Mouse (Mus musculus) CD4-positive, CD25-positive, alpha-beta regulatory T cell, adult 9 weeks (primary cell): ENCODE measurements around the gene Lage3. TPM values are rescaled to one million over a fixed set of nuclear protein-coding genes. Genes with fewer than 3 reads are reported as not detected.

Source experiments
- polyA plus RNA-seq: library from polyadenylated mRNA; unstranded; fragments of 100-300 nt; shearing (Covaris generic); gene quantifications from one replicate; pipeline ENCODE4 v1.2.1, GENCODE M21; 2017

Lage3 gene
- polyA plus RNA-seq = 71.9 TPM

DNA sequence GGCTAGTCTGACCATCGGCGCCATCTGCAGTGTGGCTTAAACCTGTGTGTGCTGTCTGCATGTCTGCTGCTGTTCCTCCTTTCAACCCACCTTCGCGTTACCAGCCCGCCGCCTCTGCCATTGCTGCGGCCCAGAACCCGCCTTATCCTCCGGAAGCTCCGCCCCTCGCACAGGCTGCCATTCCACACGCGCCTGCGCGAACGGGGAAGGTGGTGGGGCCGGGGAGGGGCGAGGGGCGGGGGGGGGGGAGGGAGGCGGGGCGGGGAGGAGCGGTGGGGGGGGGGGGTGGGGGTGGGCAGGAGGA lies at the start of gene Lage3:
TSS of gene Lage3 (minus strand) at position 152 of the 304 bp plus-strand sequence.

DNA sequence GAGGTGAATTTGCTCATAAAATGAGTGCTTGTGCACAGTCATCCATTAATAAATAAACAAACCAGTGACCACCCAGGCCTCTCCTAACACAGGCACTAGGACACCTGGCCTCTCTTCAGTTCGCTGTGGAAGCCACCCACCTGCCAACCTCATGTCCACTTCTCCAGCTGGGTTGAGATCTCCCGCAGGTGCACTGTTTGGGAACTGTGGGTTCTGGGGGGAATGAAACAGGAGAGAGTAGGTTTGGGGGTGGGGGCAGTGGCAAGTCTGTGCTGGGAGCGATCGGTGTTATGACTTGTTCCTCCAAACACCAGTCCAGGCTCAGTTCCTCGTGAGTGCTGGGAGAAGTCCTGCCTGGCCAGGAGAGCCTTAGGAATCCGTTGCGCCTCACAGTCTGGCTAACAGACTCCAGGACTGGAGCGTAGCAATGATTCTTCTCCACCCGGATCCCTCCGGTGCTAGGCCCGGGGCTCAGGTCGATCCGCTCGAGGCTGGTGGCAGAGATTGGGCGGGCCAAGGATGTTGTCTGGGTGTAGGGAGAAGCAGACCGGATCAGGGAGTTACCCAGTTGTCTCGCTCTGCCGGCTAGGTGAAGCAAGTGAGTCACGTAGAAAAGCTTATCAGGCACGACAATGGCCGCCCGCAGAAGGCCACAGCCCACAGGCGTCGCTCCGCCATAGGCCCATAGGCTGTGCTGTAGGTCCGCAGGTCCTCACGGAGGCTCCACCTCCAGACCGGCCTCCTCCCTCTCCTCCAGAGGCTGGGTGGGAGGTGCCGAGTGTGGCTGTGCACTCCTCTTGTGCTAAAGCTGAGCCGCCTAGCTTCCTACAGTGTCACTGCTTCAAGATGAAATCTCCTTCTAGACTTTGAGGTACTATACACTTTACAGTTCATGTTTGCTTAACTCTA lies 39.4 kb upstream of the Lage3 start, which contains the start of the genes Fam3a and Ikbkg:
TSS of gene Fam3a (minus strand) at position 738 of the 909 bp plus-strand sequence.
TSS of gene Ikbkg (plus strand) at position 756 of the 909 bp plus-strand sequence.

DNA sequence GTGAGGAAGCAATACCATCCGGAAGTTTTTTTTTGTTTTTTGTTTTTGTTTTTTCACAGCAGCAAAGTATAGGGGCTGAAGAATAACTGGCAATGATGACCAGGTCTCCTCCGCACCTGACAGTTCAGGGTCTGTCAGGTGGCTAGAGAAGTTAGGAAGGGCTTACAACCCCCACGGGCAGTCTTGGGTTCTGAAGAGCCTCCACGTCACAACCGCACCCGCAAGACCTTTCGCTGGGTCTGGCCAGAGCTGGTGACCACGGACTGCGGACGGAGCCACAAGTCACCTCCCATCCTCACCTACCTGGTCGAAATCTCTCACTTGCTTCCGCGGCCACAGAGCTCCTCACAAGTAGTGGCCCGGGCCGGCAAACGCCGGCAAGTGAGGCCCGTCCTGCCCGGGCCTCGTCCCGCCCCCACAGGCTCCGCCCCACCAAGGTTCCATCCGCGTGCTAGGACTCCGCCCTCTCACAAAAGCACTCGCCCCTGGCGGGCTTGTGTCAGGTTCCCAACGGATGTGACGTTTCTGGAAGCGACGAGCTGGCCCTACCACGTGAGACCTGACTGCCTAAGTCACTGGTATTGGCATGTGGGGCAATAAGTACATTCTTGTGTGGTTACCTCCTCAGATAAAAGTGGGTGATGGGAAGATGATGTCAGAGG lies 19.6 kb upstream of the Lage3 start, which contains the start of the genes Ubl4a and Slc10a3:
TSS of gene Ubl4a (minus strand) at position 331 of the 662 bp plus-strand sequence.
TSS of gene Slc10a3 (minus strand) at position 462 of the 662 bp plus-strand sequence.

DNA sequence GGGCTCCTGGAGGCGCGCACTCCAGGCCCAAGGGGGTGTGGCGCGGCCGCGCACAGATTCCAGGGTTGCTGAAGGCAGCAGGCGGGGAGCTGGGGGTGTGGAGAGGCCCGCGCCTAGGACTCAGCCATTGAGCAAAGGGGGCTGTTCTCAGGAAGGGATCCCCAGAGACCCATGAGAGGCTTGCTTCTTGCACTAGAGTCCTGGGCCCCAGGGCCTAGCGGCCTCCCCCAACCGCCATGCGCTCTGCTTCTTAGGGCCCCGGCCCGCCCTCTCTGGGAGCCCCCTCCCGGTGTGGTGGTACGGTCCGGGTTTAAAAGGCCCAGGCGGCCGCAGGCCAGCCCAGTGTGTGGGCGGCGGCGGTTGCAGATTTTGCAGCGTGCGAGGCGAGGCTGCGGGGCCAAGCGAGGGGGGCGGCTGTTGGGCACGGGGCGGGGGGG lies 24.7 kb downstream of the Lage3 start, which contains the start of gene Plxna3:
TSS of gene Plxna3 (plus strand) at position 342 of the 437 bp plus-strand sequence.

DNA sequence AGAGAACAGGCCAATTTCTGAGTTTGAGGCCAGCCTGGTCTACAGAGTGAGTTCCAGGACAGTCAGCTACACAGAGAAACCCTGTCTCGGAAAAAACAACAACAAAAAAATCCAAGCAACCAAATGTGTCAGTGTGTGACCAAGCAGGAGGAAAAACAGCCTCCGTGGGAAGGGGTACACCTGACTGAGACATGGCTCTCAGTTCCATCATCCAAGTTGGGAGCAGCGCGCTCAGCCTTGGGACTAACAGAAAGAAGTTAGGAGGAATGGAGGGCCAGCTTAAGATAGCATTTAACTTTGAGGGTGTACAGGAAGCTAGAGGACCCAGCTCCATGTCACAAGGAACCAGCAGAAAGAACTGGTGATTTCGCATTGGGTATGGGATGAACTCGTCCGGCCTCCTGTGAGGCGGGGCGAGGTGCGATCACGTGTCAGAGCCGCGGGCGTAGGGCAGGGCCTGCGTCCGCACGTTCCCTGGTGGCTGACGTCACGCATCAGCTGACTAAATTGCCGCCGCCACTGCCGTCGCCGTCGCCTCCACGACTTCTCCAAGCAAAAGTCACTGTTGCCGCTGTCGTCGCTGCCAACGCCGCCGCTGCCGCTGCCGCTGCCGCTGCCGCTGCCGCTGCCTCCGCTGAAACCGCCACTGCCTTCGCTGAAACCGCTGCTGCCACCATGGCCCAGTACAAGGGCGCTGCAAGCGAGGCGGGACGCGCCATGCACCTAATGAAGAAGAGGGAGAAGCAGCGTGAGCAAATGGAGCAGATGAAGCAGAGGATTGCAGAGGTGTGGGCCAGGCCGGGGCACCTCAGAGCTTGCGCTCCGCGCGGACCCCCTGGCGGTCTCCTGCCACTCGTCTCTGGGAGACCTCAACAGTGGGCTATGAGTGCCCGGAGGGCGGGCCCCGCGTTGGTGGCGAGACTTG lies 40.6 kb downstream of the Lage3 start, which contains the start of gene Fam50a:
TSS of gene Fam50a (plus strand) at position 494 of the 925 bp plus-strand sequence.

DNA sequence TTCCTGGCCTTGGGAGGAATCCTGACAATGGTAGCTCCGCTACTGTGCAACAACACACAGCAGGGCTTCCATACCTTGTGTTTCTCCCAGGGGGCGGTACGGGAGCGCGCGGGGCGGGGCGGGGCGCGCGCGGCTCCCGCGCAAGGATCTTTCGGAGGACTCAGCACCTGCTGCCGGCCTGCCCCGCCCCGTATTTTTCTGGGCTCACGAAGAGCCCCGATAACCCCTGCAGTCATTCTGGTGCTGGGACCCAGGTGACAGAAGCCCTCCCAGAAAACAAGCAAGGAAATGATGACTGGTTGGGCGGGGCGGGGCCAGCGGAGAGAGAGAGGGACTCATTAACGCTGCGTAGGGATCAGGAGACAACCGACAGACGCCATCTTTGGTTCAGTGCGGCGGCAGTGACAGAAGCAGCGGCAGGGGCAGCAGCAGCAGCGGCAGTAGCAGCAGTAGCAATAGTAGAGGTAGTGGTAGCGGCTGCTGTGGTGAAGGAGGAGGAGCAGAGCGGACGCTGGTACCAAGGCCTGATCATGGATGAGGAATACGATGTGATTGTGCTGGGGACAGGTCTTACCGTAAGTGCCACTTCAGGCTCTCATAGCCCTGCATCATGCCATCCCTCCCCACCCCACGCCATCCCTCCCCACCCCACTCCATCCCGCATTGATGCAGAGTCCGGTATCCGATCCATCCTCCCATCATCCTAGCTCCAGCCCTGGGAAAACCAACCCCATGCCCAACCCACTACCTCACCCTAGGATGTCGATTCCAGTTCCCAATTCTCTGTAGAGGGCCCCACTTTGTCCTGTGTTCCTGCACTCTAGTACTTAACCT lies 48.3 kb downstream of the Lage3 start, which contains the start of gene Gdi1:
TSS of gene Gdi1 (plus strand) at position 132 of the 834 bp plus-strand sequence.

Other genes with a start within 250 kb of the Lage3 start
- gene Opn1mw, start 226.2 kb downstream of the Lage3 start, polyA plus RNA-seq = not detected
- 38.4 TPM for gene Mecp2, start 218.3 kb downstream of the Lage3 start, polyA plus RNA-seq
- not detected for gene Tex28, start 185.8 kb downstream of the Lage3 start, polyA plus RNA-seq
- gene Tktl1, start 176.4 kb downstream of the Lage3 start, polyA plus RNA-seq = 1.5 TPM
- gene Flna, start 103.8 kb downstream of the Lage3 start, polyA plus RNA-seq = 379 TPM
- 70.3 TPM for gene Emd, start 98.9 kb downstream of the Lage3 start, polyA plus RNA-seq
- 91.2 TPM for gene Rpl10, start 82.8 kb downstream of the Lage3 start, polyA plus RNA-seq
- gene Taz, start 71.7 kb downstream of the Lage3 start, polyA plus RNA-seq = 187 TPM
- gene Dnase1l1, start 71.3 kb downstream of the Lage3 start, polyA plus RNA-seq = 34.0 TPM
- 197 TPM for gene Atp6ap1, start 56.5 kb downstream of the Lage3 start, polyA plus RNA-seq
- 309 TPM for gene Gdi1, start 48.6 kb downstream of the Lage3 start, polyA plus RNA-seq
- 31.0 TPM for gene Fam50a, start 40.6 kb downstream of the Lage3 start, polyA plus RNA-seq
- gene Plxna3, start 24.6 kb downstream of the Lage3 start, polyA plus RNA-seq = 5.7 TPM
- 75.1 TPM for gene Ubl4a, start 19.6 kb upstream of the Lage3 start, polyA plus RNA-seq
- 45.3 TPM for gene Slc10a3, start 19.7 kb upstream of the Lage3 start, polyA plus RNA-seq
- gene Fam3a, start 39.7 kb upstream of the Lage3 start, polyA plus RNA-seq = 44.4 TPM
- gene Ikbkg, start 39.7 kb upstream of the Lage3 start, polyA plus RNA-seq = 57.9 TPM
- 64.6 TPM for gene G6pdx, start 75.6 kb upstream of the Lage3 start, polyA plus RNA-seq
- not detected for gene Gm6880, start 127.8 kb upstream of the Lage3 start, polyA plus RNA-seq
- not detected for gene Olfr1326-ps1, start 221.3 kb upstream of the Lage3 start, polyA plus RNA-seq
- gene Olfr1325, start 239.1 kb upstream of the Lage3 start, polyA plus RNA-seq = not detected